Mouse (Mus musculus) ES-Bruce4 (cell line): ENCODE results near the gene Slit1.

Experiments
- CTCF ChIP-seq: IDR thresholded peaks from one replicate; pipeline ENCODE4 v1.8.1; 2011; ENCODE audit warnings: low read depth, low read length
- EP300 ChIP-seq: IDR thresholded peaks from 2 replicates; pipeline ENCODE4 v1.6.1; 2011; ENCODE audit warnings: low read depth, low read length; ENCODE audit not compliant: insufficient read depth
- POLR2A ChIP-seq: IDR thresholded peaks from one replicate; pipeline ENCODE4 v1.8.1; 2011; ENCODE audit warnings: low read length; ENCODE audit not compliant: insufficient read depth

- TF ChIP-seq POLR2A (no peak), CTCF (no peak), EP300 (no peak)
Observed at GRCm38 (mm10) chr19:41709497-41710165, 33.8 kb downstream of the Slit1 start.
